Mouse (Mus musculus) liver, embryonic 11.5 days (tissue): Measurements from ENCODE around the gene Kcnk6. TPM values are rescaled to one million over a fixed set of nuclear protein-coding genes. Genes with fewer than 3 reads are reported as not detected.
"Not testable (repeated sequence)": the region's sequence is repeated elsewhere in the genome, so short reads cannot be mapped to it uniquely, and the experiment has no call there.

Experiments used
- ATAC-seq: fragments of 200-750 bp; cut with Nextera tagmentation; replicated peaks from 2 replicates; pipeline ENCODE4 v1.8.0; 2017; ENCODE audit warnings: moderate number of reproducible peaks, mild to moderate bottlenecking, moderate TSS enrichment, moderate library complexity; ENCODE audit not compliant: low FRiP score
- DNase-seq: peaks from one replicate; pipeline ENCODE4 v3.0.0-alpha.2; 2017; ENCODE audit warnings: low spot score
- H3K27ac ChIP-seq: fragments of 300-500 bp; sonication (generic); 2 replicates; pipeline ENCODE4 v1.5.1; 2014; ENCODE audit warnings: mild to moderate bottlenecking, low read depth, low read length, control low read depth
- H3K27me3 ChIP-seq: fragments of 300-500 bp; sonication (generic); replicated peaks from 2 replicates; pipeline ENCODE4 v1.6.1; 2014; ENCODE audit warnings: low read length, mixed read lengths; ENCODE audit not compliant: control insufficient read depth, insufficient read depth
- H3K36me3 ChIP-seq: fragments of 300-500 bp; sonication (generic); 2 replicates; pipeline ENCODE4 v1.6.1; 2014; ENCODE audit warnings: mild to moderate bottlenecking, low read length, moderate library complexity, mixed read lengths; ENCODE audit not compliant: control insufficient read depth, insufficient read depth
- H3K4me1 ChIP-seq: fragments of 300-500 bp; sonication (generic); replicated peaks from 2 replicates; pipeline ENCODE4 v1.6.1; 2014; ENCODE audit warnings: low read length, mixed read lengths; ENCODE audit not compliant: control insufficient read depth, insufficient read depth
- H3K4me2 ChIP-seq: fragments of 300-500 bp; sonication (generic); 2 replicates; pipeline ENCODE4 v1.6.1; 2014; ENCODE audit warnings: mild to moderate bottlenecking, control low read depth, moderate library complexity
- H3K4me3 ChIP-seq: fragments of 300-500 bp; sonication (generic); 2 replicates; pipeline ENCODE4 v1.5.1; 2014; ENCODE audit warnings: low read depth, low read length, control low read depth
- H3K9ac ChIP-seq: fragments of 300-500 bp; sonication (generic); 2 replicates; pipeline ENCODE4 v1.6.1; 2014; ENCODE audit warnings: low read depth, low read length, control low read depth
- H3K9me3 ChIP-seq: fragments of 300-500 bp; sonication (generic); 2 replicates; pipeline ENCODE4 v1.6.1; 2016; ENCODE audit warnings: low read length, inconsistent platforms, mixed read lengths; ENCODE audit not compliant: control insufficient read depth
- WGBS: fragments of 180-500 bp; shearing (Covaris S2); extraction: QIAGEN DNeasy Blood & Tissue Kit; methylation state at CpG from one replicate; pipeline ENCODE4 v1.1.7; 2014; 5-methylcytosine and 5-hydroxymethylcytosine counted together
- polyA plus RNA-seq: library from polyadenylated mRNA; unstranded; fragments of >200 nt; fragmentation: Nextera tagmentation; extraction: Ambion mirVana; gene quantifications from 2 replicates; pipeline ENCODE4 v1.2.1, GENCODE M21; 2014

Gene Kcnk6
- polyA plus RNA-seq, 1 experiment from 2014 or later: 2.0 TPM

DNA sequence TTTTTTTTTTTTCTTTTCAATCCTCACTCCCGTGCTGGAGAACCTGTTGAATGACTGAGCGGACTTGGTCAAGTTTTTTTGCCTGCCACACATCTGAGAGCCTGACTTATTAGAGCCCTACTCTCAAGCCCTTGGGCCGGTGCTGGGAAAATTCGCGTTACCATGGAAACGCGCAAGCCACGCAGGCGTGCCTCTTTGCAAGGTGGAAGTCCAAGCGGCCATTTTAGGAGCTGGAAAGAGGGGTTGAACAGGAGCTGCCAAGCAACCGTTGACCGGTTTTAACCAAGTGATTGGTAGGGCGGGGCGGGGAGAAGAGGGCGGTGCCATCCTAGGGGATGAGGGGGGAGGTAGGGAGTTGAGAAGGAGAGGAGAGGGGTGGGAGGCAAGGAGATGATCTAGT, 17.5 kb downstream of the Kcnk6 start:
- Histone ChIP-seq H3K9ac (no peak overlapping the region), H3K4me3 (no peak overlapping the region), H3K9me3 (peaks cover 1% of the 10 kb centered on the region; the same call in 1 of the 2 replicates), H3K4me1 (peaks cover 10% of the 10 kb centered on the region), H3K27me3 (no peaks in the 10 kb centered on the region), H3K36me3 (0 out of 2 replicates have a peak, but pooled peaks cover 3% of the 10 kb centered on the region), H3K4me2 (no peak overlapping the region), H3K27ac (no peak overlapping the region)
- DNase-seq: no peak
- no peak for ATAC-seq
- WGBS: 54% methylated on average over 15 of the region's 15 CpGs

DNA sequence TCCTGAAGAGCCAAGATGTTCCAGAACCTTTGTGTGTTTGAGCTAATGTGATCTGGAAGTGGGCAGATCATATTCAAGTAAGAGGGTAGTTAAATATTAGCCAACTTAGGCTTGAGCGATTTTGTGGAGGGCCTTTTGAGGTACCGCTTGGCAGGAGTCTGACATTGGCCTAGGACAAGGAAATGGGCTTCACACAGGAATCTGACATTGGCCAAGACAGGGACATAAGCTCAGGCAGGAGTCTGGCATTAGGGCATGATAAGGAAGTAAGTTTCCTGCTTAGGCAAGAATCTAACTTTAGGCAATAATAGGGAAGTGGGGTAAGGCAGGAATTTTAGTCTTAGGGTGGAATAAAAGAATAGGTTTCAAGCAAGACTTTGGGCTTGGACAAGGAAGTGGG, 18.1 kb downstream of the Kcnk6 start:
- DNase-seq: no peak
- ATAC-seq: no peak
- Histone ChIP-seq H3K4me1 (peaks cover 10% of the 10 kb centered on the region), H3K27ac (no peak overlapping the region), H3K36me3 (no peaks in the 10 kb centered on the region), H3K9ac (no peak overlapping the region), H3K27me3 (no peaks in the 10 kb centered on the region), H3K9me3 (no peaks in the 10 kb centered on the region), H3K4me3 (no peak overlapping the region), H3K4me2 (no peak overlapping the region)
- 67% methylated on average over 2 of the region's 2 CpGs for WGBS

DNA sequence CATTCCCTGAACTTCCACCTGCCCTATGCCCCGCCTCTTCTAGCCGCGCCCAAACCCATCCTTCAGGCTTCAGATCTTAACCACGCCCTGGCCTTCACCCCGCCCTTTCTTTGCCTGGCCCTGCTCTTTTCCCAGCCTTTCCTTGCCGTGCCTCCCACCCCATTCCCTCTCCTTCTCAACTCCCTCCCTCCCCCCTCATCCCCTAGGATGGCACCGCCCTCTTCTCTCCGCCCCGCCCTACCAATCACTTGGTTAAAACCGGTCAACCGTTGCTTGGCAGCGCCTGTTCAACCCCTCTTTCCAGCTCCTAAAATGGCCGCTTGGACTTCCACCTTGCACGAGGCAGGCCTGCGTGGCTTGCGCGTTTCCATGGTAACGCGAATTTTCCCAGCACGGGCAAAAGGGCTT, 18.6 kb downstream of the Kcnk6 start, which contains the start of gene Catsperg1:
Gene Catsperg1, minus strand, starts transcription at position 361 of the 408 bp plus-strand sequence.
- 0 out of 2 replicates have a peak within 1 kb of the TSS, but pooled peaks have one; percentile 7 for H3K4me3 ChIP-seq
- H3K27me3 ChIP-seq: no peaks in the 10 kb centered on the region
- 17% methylated on average over 20 of the region's 20 CpGs for WGBS
- peak; percentile 46 for DNase-seq
- H3K27ac ChIP-seq: no peak within 1 kb of the TSS
- H3K9me3 ChIP-seq: no peaks in the 10 kb centered on the region
- no peaks in the 10 kb centered on the region for H3K36me3 ChIP-seq
- no peak for ATAC-seq
- H3K4me1 ChIP-seq: peaks cover 10% of the 10 kb centered on the region
- H3K4me2 ChIP-seq: peak within 1 kb of the TSS; percentile 67
- no peak within 1 kb of the TSS for H3K9ac ChIP-seq

- not testable (repeated sequence) for H3K27ac ChIP-seq, DNase-seq, H3K36me3 ChIP-seq, H3K9ac ChIP-seq, ATAC-seq, H3K9me3 ChIP-seq, H3K27me3 ChIP-seq
- peak overlapping the region; percentile 37 for H3K4me3 ChIP-seq
- WGBS: 21% methylated on average over 40 of the region's 40 CpGs
- H3K4me1 ChIP-seq: peaks cover 10% of the 10 kb centered on the region
- H3K4me2 ChIP-seq: peak overlapping the region; percentile 67
Observed at GRCm38 (mm10) chr7:29212775-29213560, 19.3 kb downstream of the Kcnk6 start.

- no peaks in the 10 kb centered on the region for H3K36me3 ChIP-seq
- peak overlapping the region; percentile 67 for H3K4me2 ChIP-seq
- peak overlapping the region; percentile 37 for H3K4me3 ChIP-seq
- H3K9me3 ChIP-seq: no peaks in the 10 kb centered on the region
- peak; percentile 44 for DNase-seq
- H3K27me3 ChIP-seq: no peaks in the 10 kb centered on the region
- no peak overlapping the region for H3K9ac ChIP-seq
- H3K4me1 ChIP-seq: peaks cover 10% of the 10 kb centered on the region
- 9% methylated on average over 26 of the region's 26 CpGs for WGBS
- H3K27ac ChIP-seq: no peak overlapping the region
- ATAC-seq: no peak
Observed at GRCm38 (mm10) chr7:29212199-29212765, 20.0 kb downstream of the Kcnk6 start.

- Histone ChIP-seq H3K9me3 (no peaks in the 10 kb centered on the region), H3K4me2 (peak overlapping the region; percentile 67), H3K36me3 (no peaks in the 10 kb centered on the region), H3K4me3 (peak overlapping the region; percentile 37), H3K9ac (no peak overlapping the region), H3K27me3 (no peaks in the 10 kb centered on the region), H3K4me1 (peaks cover 10% of the 10 kb centered on the region), H3K27ac (no peak overlapping the region)
- 3% methylated on average over 34 of the region's 34 CpGs for WGBS
- DNase-seq: peak; percentile 85
- ATAC-seq: peak; percentile 86
Observed at GRCm38 (mm10) chr7:29211415-29212198, 20.7 kb downstream of the Kcnk6 start.

GRCm38 (mm10) chr7:29211013-29211412, 21.3 kb downstream of the Kcnk6 start:
- H3K27ac ChIP-seq, H3K9ac ChIP-seq, H3K27me3 ChIP-seq, H3K36me3 ChIP-seq, H3K9me3 ChIP-seq, DNase-seq: not testable (repeated sequence)
- Histone ChIP-seq H3K4me1 (peaks cover 10% of the 10 kb centered on the region), H3K4me3 (peak overlapping the region; percentile 37), H3K4me2 (peak overlapping the region; percentile 67)
- 14% methylated on average over 15 of the region's 15 CpGs for WGBS
- peak; percentile 71 for ATAC-seq

DNA sequence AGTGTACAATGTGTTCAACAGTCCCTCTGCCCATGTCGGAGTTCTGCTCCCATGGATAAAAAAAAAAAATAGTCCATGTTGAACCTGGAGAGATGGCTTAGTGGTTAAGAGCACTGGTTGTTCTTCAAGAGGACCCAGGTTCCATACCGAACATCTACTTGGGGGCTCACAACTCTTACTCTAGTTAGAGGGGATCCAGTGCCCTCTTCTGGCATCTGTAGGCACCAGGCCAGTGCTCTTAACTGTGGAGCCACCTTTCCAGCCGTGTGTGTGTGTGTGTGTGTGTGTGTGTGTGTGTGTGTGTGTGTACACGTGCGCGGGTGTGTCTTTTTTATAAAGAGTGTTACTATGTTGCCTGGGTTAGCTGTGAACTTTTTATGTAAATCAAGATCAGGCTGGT, 29.7 kb downstream of the Kcnk6 start:
- Histone ChIP-seq H3K27me3 (no peaks in the 10 kb centered on the region), H3K4me2 (no peak overlapping the region), H3K27ac (no peak overlapping the region), H3K36me3 (no peaks in the 10 kb centered on the region), H3K9ac (no peak overlapping the region), H3K4me1 (no peaks in the 10 kb centered on the region), H3K4me3 (no peak overlapping the region), H3K9me3 (no peaks in the 10 kb centered on the region)
- ATAC-seq (no peak), DNase-seq (no peak)
- 76% methylated on average over 6 of the region's 6 CpGs for WGBS
